Mouse (Mus musculus) layer of hippocampus, postnatal 14 days (tissue): ENCODE results near the gene Calcoco1. TPM values are rescaled to one million over a fixed set of nuclear protein-coding genes. Genes with fewer than 3 reads are reported as not detected.

ENCODE experiments used
- DNase-seq, 2 experiments: peaks; one replicate each; pipeline ENCODE4 v3.0.0; 2021 to 2022; ENCODE audit warnings: low spot score in 2 of 2, mixed read lengths in 1 of 2
- total RNA-seq, 2 experiments: library from RNA; stranded (reverse); gene quantifications; 2 replicates each; pipeline ENCODE4 v1.2.3; 2021

Calcoco1 gene
- total RNA-seq, 2 experiments from 2014 or later, result 66.9 to 69.6 TPM

GRCm38 (mm10) chr15:102739520-102740297 is 17.7 kb upstream of the Calcoco1 start:
- peak; percentile 72 to 77 for DNase-seq

GRCm38 (mm10) chr15:102738434-102738833 is 16.5 kb upstream of the Calcoco1 start:
- no peak for DNase-seq

GRCm38 (mm10) chr15:102737092-102737491 is 15.1 kb upstream of the Calcoco1 start:
- no peak for DNase-seq

GRCm38 (mm10) chr15:102736127-102736944 is 14.4 kb upstream of the Calcoco1 start:
- peak; percentile 67 to 80 for DNase-seq

GRCm38 (mm10) chr15:102735031-102735430 is 13.1 kb upstream of the Calcoco1 start:
- DNase-seq, result peak in 1 of 2 experiments; percentile 29

- DNase-seq, result peak in 1 of 2 experiments; percentile 58
These were observed 12.0 kb upstream of the Calcoco1 start for GRCm38 (mm10) chr15:102733759-102734531.

GRCm38 (mm10) chr15:102733233-102733632 is 11.3 kb upstream of the Calcoco1 start:
- DNase-seq, result peak; percentile 86 to 90

GRCm38 (mm10) chr15:102732406-102732805 is 10.4 kb upstream of the Calcoco1 start:
- peak in 1 of 2 experiments; percentile 77 for DNase-seq

GRCm38 (mm10) chr15:102727951-102728350 is 6.0 kb upstream of the Calcoco1 start:
- DNase-seq, result no peak

- DNase-seq, result no peak
These were observed 1.6 kb upstream of the Calcoco1 start for GRCm38 (mm10) chr15:102723358-102724135.

GRCm38 (mm10) chr15:102722500-102722931 is 538 bp upstream of the Calcoco1 start:
- DNase-seq, result no peak

- no peak for DNase-seq
These were observed 721 bp downstream of the Calcoco1 start for GRCm38 (mm10) chr15:102721016-102721898.

GRCm38 (mm10) chr15:102716132-102716531 is 5.8 kb downstream of the Calcoco1 start:
- no peak for DNase-seq

- DNase-seq, result no peak
These were observed 14.2 kb downstream of the Calcoco1 start for GRCm38 (mm10) chr15:102707736-102708269.

- DNase-seq, result no peak
These were observed 16.0 kb downstream of the Calcoco1 start for GRCm38 (mm10) chr15:102705923-102706503.

GRCm38 (mm10) chr15:102705226-102705894 is 16.6 kb downstream of the Calcoco1 start:
- peak in 1 of 2 experiments; percentile 59 for DNase-seq

GRCm38 (mm10) chr15:102704806-102705205 is 17.2 kb downstream of the Calcoco1 start:
- peak in 1 of 2 experiments; percentile 35 for DNase-seq

GRCm38 (mm10) chr15:102702972-102703371 is 19.0 kb downstream of the Calcoco1 start:
- DNase-seq, result no peak
